Mouse (Mus musculus) retina, postnatal 1 day (tissue): ENCODE measurements around the gene Ttc16.

Experiments used
- DNase-seq: peaks from one replicate; pipeline ENCODE4 v3.0.0-alpha.2; 2012

Gene Ttc16

GRCm38 (mm10) chr2:32741273-32742172 lies 33.9 kb downstream of the Ttc16 start:
- peak; percentile 86 for DNase-seq

DNA sequence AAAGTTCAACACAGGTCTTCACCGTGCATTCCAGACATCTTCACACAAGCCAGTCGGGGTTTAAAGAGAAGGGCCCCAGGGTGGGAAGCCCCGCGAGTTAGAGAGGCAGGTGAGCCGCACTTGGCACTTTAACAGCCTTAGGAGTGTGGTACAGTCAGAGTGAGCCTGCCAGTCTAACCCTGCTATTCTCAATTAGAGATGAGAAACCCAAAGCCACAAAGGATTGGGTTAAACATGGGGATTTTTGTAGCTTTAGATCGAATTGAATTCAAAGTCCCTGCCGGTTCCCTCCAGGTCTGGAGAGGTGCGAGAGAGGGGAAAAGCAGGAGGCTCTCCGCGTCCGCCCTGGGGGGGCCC lies 34.5 kb downstream of the Ttc16 start, which contains the start of gene 6330409D20Rik:
TSS of gene 6330409D20Rik (minus strand) at position 101 of the 357 bp plus-strand sequence.
- no peak for DNase-seq

DNA sequence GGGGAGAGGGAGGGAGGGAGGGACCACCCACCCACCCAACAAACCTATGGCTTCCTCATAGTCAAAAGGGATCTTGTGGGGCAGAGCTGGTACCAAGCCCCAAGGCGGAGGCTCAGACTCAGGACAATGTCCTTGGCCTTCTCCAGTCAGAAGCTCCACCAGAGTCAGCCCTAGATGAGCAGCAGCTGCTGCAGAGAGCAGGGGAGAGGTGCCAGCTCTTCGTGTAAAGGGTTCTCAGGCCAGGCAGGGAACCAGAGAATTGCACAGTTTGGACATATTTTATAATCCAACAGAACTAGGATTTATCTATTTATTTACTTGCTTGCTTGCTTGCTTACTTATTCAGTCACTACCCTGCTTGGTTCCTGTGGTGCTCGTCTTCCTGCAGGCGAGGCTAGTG lies 36.1 kb downstream of the Ttc16 start:
- no peak for DNase-seq

DNA sequence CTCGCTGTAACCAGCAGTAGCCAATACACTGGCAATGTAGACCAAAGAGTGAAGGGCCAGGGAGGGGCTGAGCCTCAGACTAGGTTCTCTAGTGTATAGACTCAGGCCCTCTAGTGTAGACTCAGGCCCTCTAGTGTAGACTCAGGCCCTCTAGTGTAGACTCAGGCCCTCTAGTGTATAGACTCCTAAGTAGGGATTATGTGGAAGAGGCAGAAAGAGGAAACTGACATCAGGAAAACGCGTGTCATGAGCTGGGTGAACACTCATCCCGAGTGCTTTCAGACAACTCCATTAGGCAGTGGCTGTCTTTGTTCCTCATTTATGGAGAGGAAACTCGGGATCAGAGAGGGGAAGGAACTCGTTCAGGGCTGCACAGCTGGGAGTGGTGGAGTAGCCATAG lies 38.4 kb downstream of the Ttc16 start:
- DNase-seq, result no peak

GRCm38 (mm10) chr2:32736306-32736829 lies 39.1 kb downstream of the Ttc16 start:
- DNase-seq, result no peak

DNA sequence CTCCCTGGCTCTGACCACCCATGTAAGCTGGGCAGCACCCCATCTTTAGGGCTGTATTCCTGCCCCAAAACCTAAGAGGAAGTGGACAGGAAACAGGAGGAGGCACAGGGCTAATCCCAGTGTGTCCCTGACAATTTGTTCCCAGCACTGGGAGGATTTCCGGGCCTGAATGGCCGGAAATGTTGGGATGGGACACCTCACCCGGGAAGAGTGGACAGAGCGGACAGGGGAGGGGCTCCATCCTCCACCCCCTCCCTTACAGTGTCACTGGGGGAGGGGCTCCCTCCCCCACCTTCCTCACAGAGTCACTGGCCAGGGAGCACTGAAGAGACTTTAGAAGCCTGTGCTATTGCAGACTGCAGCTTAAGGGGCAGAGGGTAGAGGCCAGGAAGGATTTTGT lies 40.5 kb downstream of the Ttc16 start:
- no peak for DNase-seq

DNA sequence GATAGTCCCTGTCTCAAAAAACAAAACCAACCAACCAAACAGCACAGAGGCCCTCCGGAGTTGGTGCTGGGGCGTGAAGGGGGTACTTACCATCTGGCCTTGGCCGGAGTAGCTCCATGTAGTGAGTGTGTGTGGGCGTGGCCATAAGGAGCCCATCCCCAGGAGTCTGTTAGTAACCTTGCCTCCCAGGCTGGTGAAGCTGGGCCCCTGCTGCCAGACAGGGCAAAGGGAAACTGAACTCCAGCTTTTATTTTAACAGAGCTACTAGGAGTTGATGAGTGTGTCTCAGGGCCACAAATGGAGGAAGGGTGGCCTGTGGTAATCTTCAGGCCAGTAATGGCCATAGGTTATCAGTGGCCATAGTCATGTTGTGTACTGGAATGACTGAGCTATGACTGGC lies 41.0 kb downstream of the Ttc16 start:
- DNase-seq, result no peak

- no peak for DNase-seq
These were observed 42.7 kb downstream of the Ttc16 start for GRCm38 (mm10) chr2:32732695-32733094.

GRCm38 (mm10) chr2:32731911-32732310 lies 43.5 kb downstream of the Ttc16 start:
- no peak for DNase-seq

GRCm38 (mm10) chr2:32730854-32731253 lies 44.6 kb downstream of the Ttc16 start:
- no peak for DNase-seq

DNA sequence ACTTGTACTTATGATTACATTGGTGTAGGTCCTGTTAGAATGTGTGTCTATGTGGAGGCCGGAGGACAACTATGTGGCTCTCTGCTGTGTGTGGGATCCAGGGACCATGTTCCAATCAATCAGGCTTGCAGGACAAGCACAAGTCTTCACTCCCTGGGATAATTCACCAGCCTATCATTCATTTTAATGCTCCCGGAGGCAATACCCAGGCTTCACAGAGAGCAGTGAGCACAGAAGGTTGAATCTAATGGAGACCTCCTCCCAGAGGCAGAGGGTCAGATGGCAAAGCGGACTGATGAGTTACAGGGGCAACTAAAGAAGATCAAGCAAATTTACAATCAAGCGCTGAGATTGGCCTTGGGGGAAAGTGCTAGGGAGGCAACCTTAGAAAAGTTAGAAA lies 45.9 kb downstream of the Ttc16 start:
- DNase-seq, result no peak

DNA sequence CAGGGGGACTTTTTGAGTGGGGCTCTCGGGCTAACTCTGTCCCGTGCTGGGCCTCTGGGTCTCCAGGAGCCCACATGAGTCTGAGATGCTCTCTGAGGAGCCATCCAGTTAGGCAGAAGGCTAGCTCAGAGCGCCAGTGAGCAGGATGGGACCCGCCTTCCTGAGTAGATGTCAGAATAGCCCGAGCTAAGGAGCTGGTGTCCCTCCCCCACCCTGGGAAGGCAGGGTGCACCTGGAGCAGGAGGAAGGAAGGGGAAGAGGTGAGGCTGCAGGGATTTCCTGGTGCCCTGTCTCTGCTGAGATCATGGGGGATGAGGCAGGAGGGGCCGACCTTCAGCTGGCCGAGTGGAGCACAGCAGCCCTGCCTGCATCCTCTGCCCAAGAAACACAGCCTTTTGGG lies 47.0 kb downstream of the Ttc16 start:
- DNase-seq, result no peak

- DNase-seq, result peak; percentile 99
These were observed 48.0 kb downstream of the Ttc16 start for GRCm38 (mm10) chr2:32727435-32727834.

- no peak for DNase-seq
These were observed 50.3 kb downstream of the Ttc16 start for GRCm38 (mm10) chr2:32724832-32725790.

GRCm38 (mm10) chr2:32724149-32724548 lies 51.3 kb downstream of the Ttc16 start:
- DNase-seq, result no peak

- DNase-seq, result no peak
These were observed 52.9 kb downstream of the Ttc16 start for GRCm38 (mm10) chr2:32722581-32722980.

DNA sequence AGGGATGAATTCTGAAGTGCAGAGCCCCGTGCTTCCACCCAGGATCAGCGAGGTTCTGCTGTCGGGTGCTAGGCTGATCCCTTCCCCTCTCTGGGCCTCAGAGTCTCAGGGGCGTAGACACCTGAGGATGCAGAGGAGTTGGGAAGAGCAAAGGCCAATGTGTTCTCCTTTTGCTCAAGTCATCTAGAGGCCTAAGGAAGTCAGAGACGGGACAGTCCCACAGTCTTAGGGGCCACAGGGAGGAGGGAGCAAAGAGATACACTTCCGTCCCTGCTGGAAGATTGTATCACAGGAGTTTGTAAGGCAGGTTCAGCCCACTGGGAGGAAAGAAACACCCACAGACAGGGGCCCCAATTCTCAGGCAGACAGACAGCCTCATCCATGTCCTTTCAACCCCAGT lies 53.4 kb downstream of the Ttc16 start:
- DNase-seq, result no peak

DNA sequence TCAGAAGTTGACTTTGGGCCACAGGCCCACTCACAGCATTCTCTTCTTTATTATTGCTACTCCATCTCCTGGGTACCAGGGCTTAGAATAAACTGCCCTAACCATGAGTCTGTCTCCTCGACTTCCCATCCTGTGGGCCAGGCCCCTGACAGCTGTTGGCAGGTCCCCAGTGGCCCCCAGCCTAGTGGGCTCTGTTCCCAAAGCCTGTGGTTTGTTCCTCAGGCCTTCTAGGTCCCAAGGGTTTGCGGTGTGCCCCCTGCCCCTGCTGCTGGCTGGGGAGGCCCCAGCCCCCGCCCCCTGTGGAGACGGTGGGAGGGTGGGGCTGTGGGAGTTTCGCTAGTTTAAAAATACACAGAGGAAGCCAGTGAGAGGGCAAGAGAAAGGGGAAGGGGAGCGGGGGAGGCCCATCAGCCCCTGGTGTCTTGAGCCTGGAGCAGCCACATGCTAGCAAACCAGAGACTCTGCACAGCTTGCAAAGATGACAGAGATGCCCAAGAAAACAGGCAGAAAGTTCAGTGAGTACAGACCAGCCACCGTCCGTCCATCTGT lies 54.7 kb downstream of the Ttc16 start, which contains the start of gene Sh2d3c:
TSS of gene Sh2d3c (plus strand) at position 375 of the 549 bp plus-strand sequence.
- DNase-seq, result no peak

DNA sequence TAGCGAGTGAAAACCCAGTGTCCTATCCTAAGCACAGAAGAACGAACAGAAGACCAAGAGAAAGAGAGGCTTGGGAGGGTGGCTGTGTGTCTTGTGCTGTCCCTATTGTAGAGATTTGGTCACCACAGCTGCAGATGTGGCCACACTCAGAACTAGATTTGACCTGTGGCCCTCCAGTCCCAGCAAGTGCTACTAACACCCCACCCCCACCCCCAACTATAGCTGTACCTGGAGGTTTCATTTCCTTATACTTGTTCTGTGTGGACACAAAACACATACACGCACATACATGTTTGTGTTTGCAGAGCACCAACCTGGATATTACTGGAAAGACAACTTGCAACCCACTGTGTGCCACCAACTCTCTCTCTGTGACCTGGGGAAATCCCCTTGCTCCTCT lies 55.4 kb downstream of the Ttc16 start:
- DNase-seq, result no peak

DNA sequence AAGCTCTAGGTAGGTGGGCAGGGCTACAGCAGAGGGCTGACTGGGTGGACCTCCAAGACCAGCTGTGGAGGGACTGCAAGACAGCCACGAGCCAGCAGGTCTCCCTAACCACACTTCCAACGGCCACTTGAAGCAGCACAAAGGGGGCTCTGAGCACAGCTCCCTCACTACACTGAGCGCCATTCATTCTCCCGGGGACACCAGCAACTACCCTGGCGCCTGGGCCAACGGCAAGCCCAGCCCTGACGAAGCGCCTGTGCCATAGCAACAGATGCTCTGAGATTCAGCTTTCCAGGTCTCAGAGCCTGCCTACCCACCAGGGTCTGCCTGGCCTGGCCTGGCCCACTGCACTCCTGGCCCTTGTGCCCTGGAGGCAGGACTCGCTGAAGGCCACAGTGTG lies 56.7 kb downstream of the Ttc16 start:
- DNase-seq, result peak; percentile 95

DNA sequence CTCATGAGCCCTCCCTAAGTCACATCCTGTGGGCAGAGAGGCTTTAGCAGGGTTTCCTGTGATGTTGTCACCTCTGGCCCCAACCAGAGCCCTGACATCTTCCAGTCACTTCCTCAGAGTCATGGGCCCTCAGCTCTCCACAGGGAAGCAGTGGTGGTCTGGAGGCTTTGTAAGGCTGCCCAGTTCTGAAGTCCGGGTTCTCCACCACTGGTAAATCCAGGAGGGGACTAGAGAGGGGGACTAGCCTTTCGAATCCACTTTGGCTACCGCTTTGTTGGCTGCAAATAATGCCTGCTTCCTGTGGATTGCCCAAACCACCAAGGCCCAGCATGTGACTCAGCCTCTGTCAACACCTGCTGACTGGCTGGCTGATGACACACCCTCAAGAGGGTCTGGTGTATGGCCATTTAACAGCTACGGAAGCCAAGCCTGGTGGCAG lies 60.4 kb downstream of the Ttc16 start:
- no peak for DNase-seq

DNA sequence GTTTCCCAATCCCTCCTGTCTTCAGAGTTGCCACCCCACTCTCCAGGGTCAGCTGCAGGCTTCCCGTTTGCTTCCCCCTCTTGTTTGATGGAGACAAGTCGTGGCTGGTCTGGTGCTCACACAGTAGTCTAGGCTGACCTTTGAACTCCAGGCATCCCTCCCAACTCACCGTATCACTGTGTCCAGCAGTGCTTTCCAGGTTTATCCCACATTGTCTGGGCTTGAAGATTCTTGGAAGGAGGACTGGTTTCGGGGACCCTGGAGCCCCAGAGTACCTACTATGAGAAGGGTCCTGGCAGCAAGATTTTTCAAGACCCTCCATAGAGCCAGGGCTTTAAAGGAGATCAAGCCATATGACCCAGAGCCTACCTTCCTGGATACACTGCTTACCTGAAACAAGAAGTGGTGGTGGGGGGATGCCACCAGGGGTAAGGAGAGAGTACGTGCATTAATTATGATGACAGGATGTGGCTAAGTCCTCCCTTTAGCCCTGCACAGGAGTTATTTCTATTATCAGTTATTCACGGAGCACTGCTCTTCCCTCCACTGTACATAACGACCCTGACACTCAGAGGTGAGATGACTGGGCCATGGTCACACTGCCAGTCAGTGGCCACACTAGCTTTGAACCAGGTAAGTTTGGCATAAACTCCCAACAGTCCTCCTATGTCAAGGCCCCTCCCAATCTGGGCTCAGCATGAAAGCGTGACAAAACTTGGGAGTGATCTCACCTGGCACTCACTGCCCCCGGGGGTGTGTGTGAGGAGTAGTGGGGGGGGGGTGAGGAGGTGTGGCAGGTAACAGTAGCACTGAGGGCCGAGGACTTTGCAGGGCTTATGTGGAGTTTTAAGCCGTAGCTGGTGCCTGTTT lies 61.1 kb downstream of the Ttc16 start:
- no peak for DNase-seq
